Mouse (Mus musculus): ENCODE results near the gene Cic. TPM values are rescaled to one million over a fixed set of nuclear protein-coding genes. Genes with fewer than 3 reads are reported as not detected.
A peak's percentile ranks its signal among the peaks of the same experiment; 100 is the strongest.

Gene Cic
- polyA plus RNA-seq, 1 experiment from 2014 or later = 47.5 TPM

DNA sequence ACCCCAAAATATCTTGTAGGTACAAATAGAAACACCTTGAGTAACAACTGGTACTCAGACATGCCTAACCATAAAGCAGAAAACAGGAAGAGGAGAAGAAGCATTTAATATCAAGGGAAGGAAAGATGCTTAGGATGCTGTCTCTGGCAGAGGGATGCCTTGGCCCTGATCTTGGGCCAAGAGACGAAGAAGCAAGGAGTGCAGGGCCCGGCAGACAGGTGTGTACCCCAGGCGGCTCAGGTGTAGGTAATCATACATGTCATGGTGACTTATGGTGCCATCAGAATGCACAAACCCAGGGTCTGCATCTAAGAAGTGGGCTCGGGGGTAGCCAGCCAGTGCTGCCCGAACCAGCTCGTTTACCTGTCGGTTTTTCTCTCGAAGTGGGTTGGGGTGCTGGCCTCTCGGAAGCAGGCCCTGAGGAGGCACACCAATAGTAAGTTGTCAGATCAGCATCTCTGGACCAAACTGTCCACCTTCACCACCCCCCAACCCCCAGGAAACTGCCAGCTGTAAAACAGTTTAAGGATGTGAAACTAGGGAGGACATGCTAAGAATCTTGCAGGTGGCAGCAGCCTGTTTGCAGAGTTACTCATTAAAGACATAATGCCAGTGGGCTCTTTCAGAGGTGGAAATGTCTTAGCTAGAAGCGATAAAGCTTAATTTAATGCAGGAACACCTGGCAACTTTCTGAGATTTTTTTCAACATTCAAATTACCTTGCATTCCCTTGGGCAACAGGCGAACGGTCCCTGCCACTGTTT lies 27.6 kb downstream of the Cic start:
- Histone ChIP-seq H3K27ac (no peak overlapping the region), H3K4me2 (replicated peaks) (no peak overlapping the region), H3K9ac (no peak overlapping the region; the same call in 1 of the 2 replicates), H3K9me3 (ENCODE audit: control insufficient read depth, low read length) (no peaks in the 10 kb centered on the region), H3K36me3 (replicated peaks; ENCODE audit: control insufficient read depth, insufficient read depth) (peaks cover 62% of the 10 kb centered on the region), H3K4me1 (replicated peaks; ENCODE audit: control insufficient read depth, insufficient read depth, low read length) (peaks cover 20% of the 10 kb centered on the region), H3K27me3 (ENCODE audit: control insufficient read depth, insufficient read depth, low read length) (no peaks in the 10 kb centered on the region), H3K4me3 (replicated peaks; ENCODE audit: low read length) (0 out of 2 replicates have a peak overlapping the region, but pooled peaks have one; percentile 79)
- WGBS = 89% methylated on average over 12 of the region's 12 CpGs
- no peak for DNase-seq (ENCODE audit: low spot score)
- no peak for ATAC-seq (ENCODE audit: low FRiP score)

DNA sequence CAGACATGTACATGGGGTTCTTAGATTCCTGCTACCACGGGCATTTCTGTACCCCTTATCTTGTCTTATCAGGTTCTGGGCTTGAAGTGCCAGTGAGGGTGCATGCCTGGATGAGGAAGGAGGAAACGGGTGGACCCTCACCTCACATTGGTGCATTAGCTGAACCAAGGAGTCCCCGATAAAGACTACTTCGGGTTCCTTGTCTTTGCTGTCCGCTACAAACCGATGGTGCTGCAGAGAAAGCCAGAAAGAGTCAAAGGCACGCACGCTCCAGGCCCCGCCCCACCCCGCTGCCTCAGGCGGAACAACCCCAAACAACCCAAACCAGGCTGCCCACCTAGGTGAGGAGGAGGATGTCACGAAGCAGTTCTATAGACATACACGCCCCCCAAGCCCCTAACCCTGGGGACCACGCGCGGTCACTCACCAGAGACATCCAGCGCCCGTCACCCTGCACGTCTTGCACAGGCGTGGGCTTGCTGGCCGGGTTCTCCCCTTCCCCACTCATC lies 29.5 kb downstream of the Cic start:
- under 1% methylated on average over 21 of the region's 21 CpGs for whole genome bisulfite sequencing

DNA sequence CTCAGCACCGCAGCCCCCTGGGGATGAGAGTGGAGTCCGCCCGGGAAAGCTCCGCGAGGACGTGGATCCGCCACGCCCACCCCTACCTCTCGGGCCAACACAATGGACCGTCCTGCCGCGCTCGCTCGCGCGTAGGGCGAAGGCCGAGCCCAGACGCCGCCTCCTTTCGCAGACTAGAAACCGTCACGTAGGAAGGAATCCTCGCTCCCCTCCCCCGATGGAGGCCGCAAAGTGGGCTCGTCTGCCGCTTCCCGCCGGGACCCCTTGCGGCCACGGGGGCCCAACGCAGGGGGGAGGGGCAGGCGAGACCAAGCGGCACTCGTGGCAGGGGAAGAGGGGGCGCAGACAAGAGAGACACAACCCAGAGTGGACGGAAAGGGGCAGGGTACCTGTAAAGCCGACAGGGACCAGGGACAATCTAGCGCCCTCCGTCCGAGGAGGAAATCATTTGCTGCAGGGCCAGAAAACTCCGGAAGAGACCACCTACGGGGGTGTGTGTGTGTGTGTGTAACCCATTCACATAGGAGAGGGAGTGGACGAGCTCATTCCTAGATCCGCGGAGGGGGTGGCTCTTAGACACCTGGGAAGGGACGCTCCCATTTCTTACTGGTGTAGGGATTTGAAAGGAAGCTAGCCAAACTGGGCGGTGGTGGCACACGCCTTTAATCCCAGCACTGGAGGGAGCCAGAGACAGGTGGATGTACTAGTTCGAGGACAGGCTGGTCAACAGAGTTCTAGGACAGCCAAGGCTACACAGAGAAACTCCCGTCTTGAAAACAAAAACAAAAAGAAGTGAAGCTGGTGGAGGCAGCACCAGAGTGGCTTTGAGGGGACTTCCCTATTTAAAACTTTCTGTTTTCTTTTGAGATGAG lies 30.2 kb downstream of the Cic start, which contains the start of gene Pafah1b3:
Gene Pafah1b3 (minus strand): TSS at position 533 of the 872 bp plus-strand sequence.
- DNase-seq (ENCODE audit: low spot score) (peak; percentile 93), ATAC-seq (ENCODE audit: low FRiP score) (peak; percentile 92)
- H3K9ac ChIP-seq = peak within 1 kb of the TSS; percentile 91
- WGBS = under 1% methylated on average over 52 of the region's 52 CpGs
- peaks cover 37% of the 10 kb centered on the region for H3K36me3 ChIP-seq (replicated peaks; ENCODE audit: control insufficient read depth, insufficient read depth)
- peak within 1 kb of the TSS; percentile 79 for H3K4me3 ChIP-seq (replicated peaks; ENCODE audit: low read length)
- H3K4me1 ChIP-seq (replicated peaks; ENCODE audit: control insufficient read depth, insufficient read depth, low read length) = peaks cover 20% of the 10 kb centered on the region
- peak within 1 kb of the TSS; percentile 83 for H3K4me2 ChIP-seq (replicated peaks)
- H3K9me3 ChIP-seq (ENCODE audit: control insufficient read depth, low read length) = no peaks in the 10 kb centered on the region
- no peaks in the 10 kb centered on the region for H3K27me3 ChIP-seq (ENCODE audit: control insufficient read depth, insufficient read depth, low read length)
- H3K27ac ChIP-seq = peak within 1 kb of the TSS; percentile 97

More for the DNA sequence above, 29.5 kb downstream of the Cic start:
- Histone ChIP-seq H3K36me3 (replicated peaks; ENCODE audit: control insufficient read depth, insufficient read depth) (peaks cover 44% of the 10 kb centered on the region), H3K9ac (peak overlapping the region; percentile 91), H3K4me1 (replicated peaks; ENCODE audit: control insufficient read depth, insufficient read depth, low read length) (peaks cover 20% of the 10 kb centered on the region), H3K4me2 (replicated peaks) (peak overlapping the region; percentile 83), H3K9me3 (ENCODE audit: control insufficient read depth, low read length) (no peaks in the 10 kb centered on the region), H3K27me3 (ENCODE audit: control insufficient read depth, insufficient read depth, low read length) (no peaks in the 10 kb centered on the region), H3K27ac (peak overlapping the region; percentile 97), H3K4me3 (replicated peaks; ENCODE audit: low read length) (peak overlapping the region; percentile 79)
- ATAC-seq (ENCODE audit: low FRiP score) (no peak; the same call in 1 of the 2 replicates), DNase-seq (ENCODE audit: low spot score) (peak; percentile 63)

DNA sequence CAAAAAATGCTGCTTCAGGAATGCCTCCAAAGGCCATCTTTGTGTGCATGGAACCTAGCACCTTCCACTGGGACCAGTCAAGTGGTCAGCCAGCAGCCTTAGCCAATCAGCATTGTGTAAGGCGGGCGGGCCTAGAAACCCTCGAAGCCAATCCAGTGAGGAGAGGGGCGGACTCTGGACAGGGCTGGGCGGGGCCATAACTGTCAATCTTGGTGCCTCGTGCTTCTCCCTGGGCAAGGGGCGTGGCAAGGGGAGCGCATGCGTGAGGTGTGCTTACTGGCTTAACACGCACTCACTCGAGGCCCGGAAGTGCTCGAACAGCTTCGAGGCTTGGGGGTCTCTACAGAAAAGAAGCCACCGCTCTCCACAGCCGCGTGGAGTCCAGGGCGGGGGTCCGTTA lies 33.6 kb downstream of the Cic start, which contains the start of gene Prr19:
Gene Prr19 (plus strand): TSS at position 349 of the 400 bp plus-strand sequence.
- Histone ChIP-seq H3K36me3 (replicated peaks; ENCODE audit: control insufficient read depth, insufficient read depth) (peaks cover 3% of the 10 kb centered on the region), H3K4me1 (replicated peaks; ENCODE audit: control insufficient read depth, insufficient read depth, low read length) (peaks cover 22% of the 10 kb centered on the region), H3K4me2 (replicated peaks) (peak within 1 kb of the TSS; percentile 29; the same call in 1 of the 2 replicates), H3K27ac (no peak within 1 kb of the TSS), H3K4me3 (replicated peaks; ENCODE audit: low read length) (no peak within 1 kb of the TSS), H3K27me3 (ENCODE audit: control insufficient read depth, insufficient read depth, low read length) (no peaks in the 10 kb centered on the region), H3K9ac (no peak within 1 kb of the TSS), H3K9me3 (ENCODE audit: control insufficient read depth, low read length) (no peaks in the 10 kb centered on the region)
- ATAC-seq (ENCODE audit: low FRiP score) (peak; percentile 16; the same call in 1 of the 2 replicates), DNase-seq (ENCODE audit: low spot score) (no peak)
- 52% methylated on average over 19 of the region's 19 CpGs for WGBS

DNA sequence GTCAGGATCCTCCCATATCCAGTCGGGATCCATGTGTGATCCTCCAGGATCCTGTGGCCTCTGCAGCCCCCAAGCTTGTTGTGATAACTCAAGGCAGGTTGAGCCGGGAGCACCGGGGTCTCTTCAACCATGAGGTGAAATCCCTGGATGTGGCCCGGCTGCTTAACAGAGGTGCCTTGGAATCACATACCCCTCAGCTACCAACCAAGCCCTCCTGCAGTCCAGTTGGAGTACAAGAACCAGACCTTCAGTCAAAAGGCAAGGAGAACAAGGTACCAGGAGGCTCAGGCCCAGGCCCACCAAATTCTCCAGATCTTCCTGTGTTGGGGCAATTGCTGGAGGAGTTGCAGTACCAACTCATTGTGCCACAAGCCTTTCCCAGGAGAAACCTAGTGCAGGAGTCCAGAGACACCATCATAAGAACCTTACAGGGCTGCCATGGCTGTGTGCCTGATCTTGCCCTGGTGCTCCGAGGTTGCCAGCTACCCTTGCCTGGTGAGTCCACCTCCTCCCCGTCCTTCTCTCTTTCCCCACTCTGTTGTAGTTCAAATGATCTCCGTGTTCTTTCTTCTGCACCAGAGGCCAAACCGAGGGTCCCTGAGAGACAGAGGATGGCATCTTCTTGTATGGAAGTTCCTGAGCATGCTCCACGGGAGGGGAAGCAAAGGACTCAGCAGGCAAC lies 35.6 kb downstream of the Cic start:
- 73% methylated on average over 9 of the region's 9 CpGs for WGBS
- Histone ChIP-seq H3K36me3 (replicated peaks; ENCODE audit: control insufficient read depth, insufficient read depth) (no peaks in the 10 kb centered on the region; the same call in 1 of the 2 replicates), H3K4me2 (replicated peaks) (no peak overlapping the region), H3K4me3 (replicated peaks; ENCODE audit: low read length) (no peak overlapping the region), H3K9me3 (ENCODE audit: control insufficient read depth, low read length) (no peaks in the 10 kb centered on the region), H3K27me3 (ENCODE audit: control insufficient read depth, insufficient read depth, low read length) (no peaks in the 10 kb centered on the region), H3K27ac (no peak overlapping the region), H3K4me1 (replicated peaks; ENCODE audit: control insufficient read depth, insufficient read depth, low read length) (peaks cover 19% of the 10 kb centered on the region), H3K9ac (no peak overlapping the region)
- ATAC-seq (ENCODE audit: low FRiP score) (no peak), DNase-seq (ENCODE audit: low spot score) (no peak)

DNA sequence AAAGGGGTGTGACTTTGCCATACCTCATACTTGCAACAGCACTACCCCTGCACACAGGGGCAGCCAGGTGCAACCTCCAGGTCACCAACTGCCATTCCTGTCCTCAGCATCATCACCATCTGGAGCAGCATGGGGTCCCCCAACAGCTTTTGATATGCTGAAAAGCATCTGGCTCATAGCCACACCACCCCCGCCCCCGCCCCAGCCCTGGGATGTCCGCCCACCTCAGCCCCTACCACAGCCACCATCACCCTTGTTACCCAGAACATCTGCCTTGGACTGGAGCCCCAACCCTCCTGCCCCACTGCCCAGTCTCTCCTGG lies 36.1 kb downstream of the Cic start:
- WGBS = 97% methylated on average over 3 of the region's 3 CpGs
- ATAC-seq (ENCODE audit: low FRiP score) (no peak), DNase-seq (ENCODE audit: low spot score) (no peak)
- Histone ChIP-seq H3K27ac (no peak overlapping the region), H3K4me1 (replicated peaks; ENCODE audit: control insufficient read depth, insufficient read depth, low read length) (peaks cover 15% of the 10 kb centered on the region), H3K4me2 (replicated peaks) (no peak overlapping the region), H3K4me3 (replicated peaks; ENCODE audit: low read length) (no peak overlapping the region), H3K9ac (no peak overlapping the region), H3K27me3 (ENCODE audit: control insufficient read depth, insufficient read depth, low read length) (no peaks in the 10 kb centered on the region), H3K9me3 (ENCODE audit: control insufficient read depth, low read length) (no peaks in the 10 kb centered on the region), H3K36me3 (replicated peaks; ENCODE audit: control insufficient read depth, insufficient read depth) (no peaks in the 10 kb centered on the region; the same call in 1 of the 2 replicates)

DNA sequence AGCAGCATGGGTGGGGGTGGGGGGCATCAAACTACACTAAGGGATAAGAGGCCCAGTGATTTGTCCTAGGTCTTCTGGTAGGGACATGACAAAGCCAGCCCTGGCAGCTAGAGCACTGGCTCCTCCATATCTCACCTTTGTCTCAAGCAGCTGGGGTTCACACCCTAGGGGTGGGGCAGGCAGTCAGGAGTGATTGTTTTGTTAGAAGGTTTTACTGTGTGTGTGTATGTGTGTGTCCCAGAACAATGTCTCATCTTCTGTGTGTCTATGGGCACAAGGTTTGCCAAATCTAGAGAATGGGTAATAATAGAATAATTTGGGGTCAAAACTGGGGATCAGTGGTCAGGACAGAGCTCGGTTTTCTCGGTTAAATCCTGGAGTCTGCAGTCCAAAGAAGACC lies 38.0 kb downstream of the Cic start:
- WGBS = 0% methylated on average over 2 of the region's 2 CpGs
- Histone ChIP-seq H3K36me3 (replicated peaks; ENCODE audit: control insufficient read depth, insufficient read depth) (no peaks in the 10 kb centered on the region; the same call in none of the 2 replicates), H3K9me3 (ENCODE audit: control insufficient read depth, low read length) (no peaks in the 10 kb centered on the region), H3K4me1 (replicated peaks; ENCODE audit: control insufficient read depth, insufficient read depth, low read length) (peaks cover 15% of the 10 kb centered on the region), H3K27me3 (ENCODE audit: control insufficient read depth, insufficient read depth, low read length) (no peaks in the 10 kb centered on the region), H3K4me2 (replicated peaks) (peak overlapping the region; percentile 78), H3K27ac (peak overlapping the region; percentile 86), H3K4me3 (replicated peaks; ENCODE audit: low read length) (peak overlapping the region; percentile 60), H3K9ac (peak overlapping the region; percentile 81)
- DNase-seq (ENCODE audit: low spot score) (no peak), ATAC-seq (ENCODE audit: low FRiP score) (peak; percentile 12; the same call in 1 of the 2 replicates)

DNA sequence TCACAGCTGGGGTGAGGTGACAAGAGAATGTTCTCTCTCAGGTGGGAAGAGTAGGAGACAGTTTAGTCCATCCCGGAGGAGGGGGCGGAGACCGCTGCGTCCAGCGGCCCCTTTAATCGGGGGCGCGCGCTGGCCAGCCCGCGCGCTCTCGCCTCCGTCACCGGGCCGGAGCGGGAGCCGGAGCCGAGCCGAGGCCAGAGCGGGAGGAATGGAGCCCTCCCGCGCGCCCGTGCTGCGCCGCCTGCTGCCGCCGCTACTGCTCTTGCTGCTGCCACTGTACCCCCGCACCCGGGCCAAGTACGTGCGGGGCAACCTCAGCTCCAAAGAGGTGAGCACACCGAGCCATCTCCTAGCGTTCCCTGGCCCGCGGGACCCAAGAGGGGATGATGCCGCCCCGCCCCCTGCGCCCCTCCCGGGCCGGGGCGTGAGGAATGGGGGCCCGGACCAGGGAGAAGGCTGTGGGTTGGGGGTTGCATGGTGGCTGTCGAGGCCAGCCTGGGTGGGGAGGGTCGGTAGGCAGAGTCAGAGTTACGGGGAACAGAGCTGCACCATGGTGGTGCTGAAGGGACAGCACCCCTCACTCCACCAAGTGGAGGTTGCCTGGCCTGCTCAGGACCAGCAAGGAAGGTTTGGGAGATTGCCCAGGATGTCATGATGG lies 38.6 kb downstream of the Cic start, which contains the start of gene Tmem145:
Gene Tmem145 (plus strand): TSS at position 151 of the 658 bp plus-strand sequence.
- H3K36me3 ChIP-seq (replicated peaks; ENCODE audit: control insufficient read depth, insufficient read depth) = no peaks in the 10 kb centered on the region; the same call in none of the 2 replicates
- peak; percentile 75 for DNase-seq (ENCODE audit: low spot score)
- peak; percentile 65 for ATAC-seq (ENCODE audit: low FRiP score)
- H3K9me3 ChIP-seq (ENCODE audit: control insufficient read depth, low read length) = no peaks in the 10 kb centered on the region
- H3K27me3 ChIP-seq (ENCODE audit: control insufficient read depth, insufficient read depth, low read length) = 0 out of 2 replicates have a peak, but pooled peaks cover under 1% of the 10 kb centered on the region
- H3K4me3 ChIP-seq (replicated peaks; ENCODE audit: low read length) = peak within 1 kb of the TSS; percentile 60
- H3K4me1 ChIP-seq (replicated peaks; ENCODE audit: control insufficient read depth, insufficient read depth, low read length) = peaks cover 15% of the 10 kb centered on the region
- peak within 1 kb of the TSS; percentile 81 for H3K9ac ChIP-seq
- peak within 1 kb of the TSS; percentile 78 for H3K4me2 ChIP-seq (replicated peaks)
- under 1% methylated on average over 47 of the region's 47 CpGs for WGBS
- peak within 1 kb of the TSS; percentile 86 for H3K27ac ChIP-seq
